Mouse (Mus musculus) lung, postnatal 0 days (tissue): ENCODE measurements at regions not wholly inside any gene's neighbourhood (a gene's known extent, or its start where the extent isn't known, plus 50 kb on each side); places are given as distances from the start of the nearest gene placed in this dataset.

Experiments used
- CTCF ChIP-seq: IDR thresholded peaks from 2 replicates; pipeline ENCODE4 v1.5.1; 2016; ENCODE audit warnings: antibody characterized with exemption, mild to moderate bottlenecking
- EP300 ChIP-seq: IDR thresholded peaks from 2 replicates; pipeline ENCODE4 v1.6.1; 2016; ENCODE audit warnings: antibody characterized with exemption, mild to moderate bottlenecking, control low read depth

DNA sequence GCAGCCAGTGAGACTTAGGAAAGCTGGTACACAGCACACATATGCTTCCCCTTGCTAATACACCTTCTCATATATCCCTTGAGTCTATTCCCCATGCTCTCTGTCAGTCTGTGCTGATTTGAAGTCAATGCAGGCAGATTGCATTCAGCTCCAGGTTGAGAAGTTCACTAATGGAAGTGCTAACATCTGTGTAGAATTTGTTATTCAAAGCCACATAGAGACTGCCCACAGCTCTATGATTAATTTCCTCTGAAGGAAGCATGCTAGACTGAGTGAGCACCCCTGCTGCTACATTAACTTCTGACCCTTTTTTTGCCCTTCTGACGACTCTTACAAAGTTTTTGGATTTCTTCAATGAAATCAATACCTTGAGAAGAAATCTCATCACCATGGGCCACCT, 486.0 kb upstream of the Dmac1 start:
- no peak for TF ChIP-seq CTCF
- no peak for TF ChIP-seq EP300
